Mouse (Mus musculus) liver, embryonic 18 days (tissue): Measurements from ENCODE around the gene Slc9a3. TPM values are rescaled to one million over a fixed set of nuclear protein-coding genes. Genes with fewer than 3 reads are reported as not detected.

Source experiments
- polyA plus RNA-seq: library from polyadenylated mRNA; depleted of rRNA; stranded (reverse); fragments of >200 nt; gene quantifications from 2 replicates; pipeline ENCODE4 v1.2.3, GENCODE M21; 2012; rRNA removed

Slc9a3 gene
- 0.01 TPM in 1 of 2 replicates, not detected in the other for polyA plus RNA-seq

DNA sequence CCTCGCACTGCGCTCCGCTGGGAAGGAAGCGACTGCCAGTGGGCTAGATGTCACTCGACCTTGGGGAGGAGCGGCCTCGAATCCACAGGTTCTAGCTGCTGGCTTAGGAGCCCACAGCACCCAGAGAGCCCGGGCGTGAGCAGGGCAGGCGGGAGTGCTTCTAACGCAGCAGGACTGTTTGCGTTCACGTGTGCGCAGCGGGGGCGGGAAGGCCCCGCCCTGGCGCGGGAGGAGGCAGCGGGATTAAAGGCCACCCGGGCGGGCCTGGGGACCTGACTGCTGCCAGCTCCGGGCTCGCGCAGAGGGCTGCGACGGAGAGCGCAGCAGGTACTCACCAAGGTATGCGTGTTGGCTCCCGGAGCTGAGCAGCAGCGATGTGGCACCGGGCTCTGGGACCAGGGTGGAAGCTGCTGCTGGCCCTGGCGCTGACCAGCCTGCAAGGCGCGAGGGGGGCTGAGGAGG, at the start of gene Slc9a3:
Slc9a3 (plus strand) TSS at position 317 of the 462 bp plus-strand sequence.

DNA sequence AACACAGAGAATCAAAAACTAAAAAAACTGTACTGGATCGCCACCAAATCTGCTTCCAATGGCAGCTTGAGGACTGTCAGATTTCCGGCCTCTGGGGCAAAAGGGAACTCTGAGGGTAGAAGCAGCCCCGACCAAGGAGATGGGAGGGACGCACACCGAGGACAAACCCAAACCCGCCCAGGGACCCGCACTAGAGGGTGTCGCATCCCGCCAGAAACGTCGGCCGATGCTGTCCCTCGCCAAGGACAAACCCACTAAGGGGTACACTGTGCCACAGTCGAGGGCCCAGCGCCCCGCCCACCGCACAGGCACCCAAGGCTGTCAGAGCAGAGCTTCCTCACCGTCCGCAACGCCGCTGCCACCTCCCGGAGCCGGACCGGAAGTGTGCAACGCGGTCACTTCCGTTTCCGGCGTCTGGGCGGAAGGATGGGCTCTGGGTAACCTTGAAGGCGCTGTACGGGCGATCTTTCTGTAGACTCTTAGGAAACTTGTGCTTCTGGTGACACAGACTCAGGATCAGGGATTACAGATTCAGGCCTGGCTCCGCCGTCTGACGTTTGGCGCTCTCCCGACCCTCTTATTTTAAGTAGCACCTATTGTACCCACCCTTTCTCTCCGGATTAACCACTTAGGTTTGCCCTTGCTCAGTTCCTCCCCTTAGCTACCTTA, 87.2 kb downstream of the Slc9a3 start, which contains the start of gene Exoc3:
Exoc3 (minus strand) TSS at position 416 of the 669 bp plus-strand sequence.

Other genes with a start within 250 kb of the Slc9a3 start
- gene Trip13, start 183.7 kb upstream of the Slc9a3 start, polyA plus RNA-seq, result 5.0 and 5.3 TPM in 2 replicates
- 13.4 and 14.5 TPM in 2 replicates for gene Brd9, start 183.6 kb upstream of the Slc9a3 start, polyA plus RNA-seq
- gene Zdhhc11, start 157.6 kb upstream of the Slc9a3 start, polyA plus RNA-seq, result not detected in 2 replicates
- 1.2 and 1.4 TPM in 2 replicates for gene Tppp, start 112.0 kb upstream of the Slc9a3 start, polyA plus RNA-seq
- 3.1 and 3.5 TPM in 2 replicates for gene Cep72, start 59.2 kb upstream of the Slc9a3 start, polyA plus RNA-seq
- gene Exoc3, start 87.3 kb downstream of the Slc9a3 start, polyA plus RNA-seq, result 10.2 and 10.6 TPM in 2 replicates
- 0.10 and 0.22 TPM in 2 replicates for gene Ahrr, start 170.9 kb downstream of the Slc9a3 start, polyA plus RNA-seq
- 61.4 and 64.4 TPM in 2 replicates for gene Pdcd6, start 196.1 kb downstream of the Slc9a3 start, polyA plus RNA-seq
- gene Sdha, start 228.8 kb downstream of the Slc9a3 start, polyA plus RNA-seq, result 109 and 111 TPM in 2 replicates
- 3.8 and 4.9 TPM in 2 replicates for gene Ccdc127, start 228.9 kb downstream of the Slc9a3 start, polyA plus RNA-seq
- 0.07 and 0.13 TPM in 2 replicates for gene Lrrc14b, start 242.5 kb downstream of the Slc9a3 start, polyA plus RNA-seq